Mouse (Mus musculus) spleen, embryonic (tissue): ENCODE data around the gene Tspan33.
"Not testable (repeated sequence)": the region's sequence is repeated elsewhere in the genome, so short reads cannot be mapped to it uniquely, and the experiment has no call there.

Experiments
- CTCF ChIA-PET: fragments of 350-600 bp; sonication (Branson Sonifier 250); formaldehyde crosslinking; loops from one replicate; lab custom pipeline; 2022; lab: Charles Lee

Tspan33 gene

GRCm38 (mm10) chr6:29753336-29753735 is 59.3 kb downstream of the Tspan33 start:
- CTCF ChIA-PET = no interaction called here

- CTCF ChIA-PET = no interaction called here
Measured at GRCm38 (mm10) chr6:29756001-29756400, 62.0 kb downstream of the Tspan33 start.

- CTCF ChIA-PET = no interaction called here
Measured at GRCm38 (mm10) chr6:29756476-29756875, 62.5 kb downstream of the Tspan33 start.

- CTCF ChIA-PET = interaction anchor here (1.0 kb wide), 1 partner anchor 11 kb away, joined by 4 read pairs; no protein-coding TSS in a partner anchor
Measured at GRCm38 (mm10) chr6:29758417-29758816, 64.4 kb downstream of the Tspan33 start.

- CTCF ChIA-PET = interaction anchor here (1.0 kb wide), 1 partner anchor 10 kb away, joined by 4 read pairs; no protein-coding TSS in a partner anchor
Measured at GRCm38 (mm10) chr6:29759012-29759679, 65.1 kb downstream of the Tspan33 start.

- CTCF ChIA-PET = not testable (repeated sequence)
Measured at GRCm38 (mm10) chr6:29760397-29760796, 66.4 kb downstream of the Tspan33 start.

GRCm38 (mm10) chr6:29761282-29761681 is 67.3 kb downstream of the Tspan33 start:
- CTCF ChIA-PET = no interaction called here

GRCm38 (mm10) chr6:29762524-29762923 is 68.5 kb downstream of the Tspan33 start:
- CTCF ChIA-PET = no interaction called here

- CTCF ChIA-PET = interaction anchor here (0.5 kb wide), 1 partner anchor 51 kb away, joined by 9 read pairs; no protein-coding TSS in a partner anchor
Measured at GRCm38 (mm10) chr6:29766874-29767273, 72.9 kb downstream of the Tspan33 start.
